Mouse (Mus musculus): Measurements from ENCODE around the gene Rpl27a.

Gene Rpl27a

DNA sequence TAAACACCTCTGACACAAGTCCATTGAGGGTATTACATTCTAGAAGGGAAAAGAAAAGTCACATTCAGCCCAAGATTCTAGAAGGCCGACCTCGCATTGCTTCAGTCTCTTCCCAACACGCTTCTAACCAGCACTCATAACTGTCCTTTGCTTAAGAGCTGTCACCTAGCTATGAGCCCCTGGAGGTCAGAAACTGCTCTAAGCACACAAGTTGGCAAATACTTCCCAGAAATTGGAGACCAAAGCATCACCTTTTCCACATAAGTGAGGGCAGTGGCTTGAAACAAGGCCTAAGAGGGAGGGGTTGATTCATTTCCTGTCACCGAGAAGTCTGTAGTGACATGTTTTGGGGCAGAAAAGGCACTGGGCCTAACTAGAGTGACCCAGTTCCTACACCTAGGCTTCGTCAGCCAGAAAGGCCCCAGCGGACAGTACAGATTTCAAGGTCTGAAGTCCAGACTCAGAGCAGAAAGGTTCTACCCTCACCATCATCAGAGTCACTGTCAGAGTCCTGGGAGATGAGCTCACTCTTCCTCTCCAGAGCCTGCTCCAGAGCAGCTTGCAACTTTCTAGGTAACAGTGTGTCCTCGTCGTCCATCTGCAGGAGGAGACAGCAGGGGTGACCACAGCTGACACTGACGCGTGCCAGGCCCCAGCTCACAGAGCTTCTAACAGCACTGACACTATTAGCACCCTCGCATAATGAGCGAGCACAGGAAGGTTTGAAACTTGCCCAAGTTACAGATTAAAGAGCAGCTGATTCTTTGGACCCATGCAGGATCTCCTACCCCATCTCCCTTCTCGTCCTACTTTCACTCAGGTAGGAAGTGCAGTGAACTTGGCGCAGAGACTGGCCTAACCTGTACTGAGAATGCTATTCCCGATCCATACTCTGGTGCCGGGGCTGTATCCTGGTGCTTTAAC is 7.1 kb downstream of the Rpl27a start:
- DNase-seq: no peak

- DNase-seq: no peak
These were observed 8.6 kb downstream of the Rpl27a start for GRCm38 (mm10) chr7:109527536-109527935.

DNA sequence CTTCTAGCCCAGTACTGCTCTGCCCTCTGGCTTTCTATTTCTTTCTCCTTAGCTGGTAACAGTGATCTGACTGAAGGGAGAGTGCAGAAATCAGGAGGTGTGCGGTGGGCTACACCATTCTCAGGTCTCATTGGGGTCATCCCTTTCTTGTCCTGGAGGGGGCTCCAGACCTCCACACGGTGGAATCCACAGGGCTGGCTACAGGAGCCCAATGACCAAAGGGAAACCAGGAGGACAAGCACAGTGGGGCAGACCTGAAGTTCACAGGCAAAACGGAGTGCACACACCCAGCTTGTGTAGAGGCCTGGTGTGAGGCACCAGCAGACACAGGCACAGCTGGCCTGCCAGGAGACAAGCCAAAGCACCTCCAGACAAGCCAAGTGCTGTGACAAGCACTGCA is 9.4 kb downstream of the Rpl27a start:
- peak; percentile 43 for DNase-seq

DNA sequence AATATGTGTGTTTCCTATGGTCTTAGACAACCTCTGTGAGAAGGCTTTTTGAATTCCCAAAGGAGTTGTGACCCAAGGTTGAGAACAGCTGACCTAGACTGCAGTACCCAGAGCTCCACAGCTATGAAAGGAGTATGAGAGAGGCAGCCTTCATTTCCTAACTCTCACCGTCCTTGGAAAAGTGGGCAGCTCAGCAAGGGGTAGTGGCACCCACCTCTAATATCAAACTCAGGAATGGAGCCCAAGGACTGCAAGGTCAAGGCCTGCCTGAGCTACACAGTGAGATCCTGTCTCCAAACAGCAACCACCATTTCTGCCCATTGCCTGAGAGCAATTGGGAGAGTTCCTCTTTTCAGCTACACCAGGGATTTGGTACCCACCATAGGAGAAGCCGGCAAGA is 10.8 kb downstream of the Rpl27a start:
- DNase-seq: no peak

DNA sequence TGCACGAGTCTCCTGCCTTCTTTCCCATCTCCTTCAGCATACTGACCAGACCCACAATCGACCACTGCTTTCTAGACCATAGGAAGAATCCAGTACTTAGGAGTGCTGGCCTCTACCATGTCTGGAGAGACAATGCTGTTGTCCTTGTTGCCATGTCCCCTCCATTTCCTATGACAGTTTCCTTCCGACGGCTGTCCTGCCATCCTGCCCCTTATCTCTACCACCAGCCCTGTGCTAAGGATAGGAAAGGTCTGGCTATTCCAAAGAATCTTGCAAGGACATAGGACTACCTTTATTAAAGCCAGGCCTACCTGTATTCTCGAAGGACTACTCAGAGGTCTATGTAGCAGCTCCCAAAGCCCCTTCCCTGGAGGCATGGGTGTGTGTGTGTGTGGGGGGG is 12.6 kb downstream of the Rpl27a start:
- no peak for DNase-seq

GRCm38 (mm10) chr7:109532691-109533090 is 13.7 kb downstream of the Rpl27a start:
- no peak for DNase-seq

GRCm38 (mm10) chr7:109533129-109533528 is 14.2 kb downstream of the Rpl27a start:
- no peak for DNase-seq

DNA sequence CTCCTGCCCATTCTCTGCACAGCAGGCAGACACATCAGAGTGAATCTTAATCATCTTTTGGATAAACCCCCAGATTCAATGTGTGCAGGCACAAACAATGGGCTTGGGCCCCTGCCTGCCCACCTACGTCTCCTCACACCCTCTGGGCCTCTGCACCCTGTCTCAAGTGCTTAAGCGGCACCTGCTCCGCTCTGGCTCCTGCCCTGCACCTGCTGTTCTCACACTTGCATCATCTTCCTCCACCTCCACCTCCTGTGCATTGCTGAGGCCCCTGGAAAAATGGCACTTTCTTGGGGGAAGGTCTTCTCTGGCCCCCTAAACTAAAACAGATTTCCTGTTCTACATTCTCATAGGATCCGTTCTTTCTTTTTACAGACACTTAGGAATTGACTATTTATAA is 14.9 kb downstream of the Rpl27a start:
- DNase-seq: no peak

GRCm38 (mm10) chr7:109534921-109535320 is 16.0 kb downstream of the Rpl27a start:
- DNase-seq: no peak

DNA sequence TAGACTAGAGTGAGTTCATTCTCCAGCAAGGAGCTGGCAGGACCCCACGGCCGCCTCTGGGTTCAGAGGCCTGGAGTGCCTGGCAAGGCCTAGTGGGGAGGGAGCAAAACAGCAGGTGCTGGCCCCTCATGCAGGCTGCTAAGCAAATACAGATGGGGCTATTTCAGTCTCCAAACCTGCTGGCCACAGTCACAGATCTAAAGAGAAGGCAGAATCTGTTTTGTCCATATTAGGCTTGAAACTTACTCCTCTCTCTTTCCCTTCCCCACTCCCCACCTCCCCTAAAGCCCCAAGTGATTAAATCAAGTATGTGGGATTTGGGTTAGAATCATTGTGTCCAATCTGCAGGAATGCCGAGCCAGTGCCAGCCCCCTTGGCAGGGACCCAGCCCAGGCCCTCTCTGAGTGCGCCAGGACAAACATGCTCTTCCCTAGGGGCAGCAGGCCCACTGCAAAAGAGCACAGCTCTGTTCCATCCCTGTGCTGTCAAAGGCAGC is 17.6 kb downstream of the Rpl27a start:
- peak; percentile 56 for DNase-seq

- DNase-seq: no peak
These were observed 22.0 kb downstream of the Rpl27a start for GRCm38 (mm10) chr7:109540902-109541301.

DNA sequence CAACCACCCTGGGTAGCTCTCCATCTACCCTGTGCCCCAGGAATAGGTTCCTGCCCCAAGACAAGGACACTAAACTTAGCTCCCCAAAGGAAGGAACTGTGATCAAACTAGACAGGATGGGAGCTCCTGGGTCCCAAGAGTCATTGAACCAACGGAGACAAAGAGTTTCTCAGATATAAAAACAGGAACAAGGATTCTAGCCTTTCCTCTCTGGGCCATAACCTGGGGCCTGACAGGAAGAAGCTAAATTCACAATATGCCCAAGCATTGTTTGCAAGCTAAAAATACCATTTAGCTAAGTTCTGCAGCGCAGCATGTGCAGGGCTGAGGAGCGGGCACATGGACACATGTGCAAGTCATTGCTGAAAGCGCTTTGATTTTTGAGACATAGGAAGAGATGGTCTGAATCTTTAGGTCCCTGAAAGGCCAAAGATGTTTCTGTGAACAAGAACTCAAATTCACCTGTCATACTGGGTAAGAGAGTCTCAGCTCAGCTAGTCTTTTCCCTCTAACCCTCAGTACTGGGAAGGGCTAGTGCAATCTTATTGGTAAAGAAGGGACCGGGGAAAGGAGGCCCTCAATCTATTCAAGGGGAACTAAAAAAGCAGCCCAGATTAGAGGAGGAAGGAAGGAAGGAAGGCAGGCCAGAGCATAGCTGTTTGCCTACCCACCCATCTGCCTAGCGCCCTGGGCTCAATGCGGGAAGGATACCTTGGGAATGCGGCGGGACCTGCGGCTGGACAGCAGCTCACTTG is 22.8 kb downstream of the Rpl27a start:
- no peak for DNase-seq

GRCm38 (mm10) chr7:109542364-109542628 is 23.3 kb downstream of the Rpl27a start:
- DNase-seq: no peak

DNA sequence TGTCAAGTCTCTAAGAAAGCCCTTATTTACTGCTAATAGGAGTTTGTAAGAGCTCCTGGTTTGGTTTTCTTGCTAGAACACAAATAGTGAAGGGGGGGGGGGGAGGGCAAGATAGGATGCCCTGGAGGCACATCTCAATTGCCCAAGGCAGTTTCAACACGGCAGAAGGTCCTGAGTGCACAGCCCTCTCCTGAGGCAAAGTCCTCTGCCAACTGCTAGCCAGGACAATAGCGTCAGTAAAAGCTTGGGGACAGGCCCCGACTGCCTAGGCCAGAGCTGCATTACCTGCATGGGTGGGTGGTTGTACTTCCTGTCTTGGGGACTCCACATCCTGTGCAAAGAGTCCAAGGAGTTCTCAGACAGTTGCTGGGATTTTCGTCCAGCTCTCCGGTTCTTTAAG is 25.8 kb downstream of the Rpl27a start:
- DNase-seq: no peak

DNA sequence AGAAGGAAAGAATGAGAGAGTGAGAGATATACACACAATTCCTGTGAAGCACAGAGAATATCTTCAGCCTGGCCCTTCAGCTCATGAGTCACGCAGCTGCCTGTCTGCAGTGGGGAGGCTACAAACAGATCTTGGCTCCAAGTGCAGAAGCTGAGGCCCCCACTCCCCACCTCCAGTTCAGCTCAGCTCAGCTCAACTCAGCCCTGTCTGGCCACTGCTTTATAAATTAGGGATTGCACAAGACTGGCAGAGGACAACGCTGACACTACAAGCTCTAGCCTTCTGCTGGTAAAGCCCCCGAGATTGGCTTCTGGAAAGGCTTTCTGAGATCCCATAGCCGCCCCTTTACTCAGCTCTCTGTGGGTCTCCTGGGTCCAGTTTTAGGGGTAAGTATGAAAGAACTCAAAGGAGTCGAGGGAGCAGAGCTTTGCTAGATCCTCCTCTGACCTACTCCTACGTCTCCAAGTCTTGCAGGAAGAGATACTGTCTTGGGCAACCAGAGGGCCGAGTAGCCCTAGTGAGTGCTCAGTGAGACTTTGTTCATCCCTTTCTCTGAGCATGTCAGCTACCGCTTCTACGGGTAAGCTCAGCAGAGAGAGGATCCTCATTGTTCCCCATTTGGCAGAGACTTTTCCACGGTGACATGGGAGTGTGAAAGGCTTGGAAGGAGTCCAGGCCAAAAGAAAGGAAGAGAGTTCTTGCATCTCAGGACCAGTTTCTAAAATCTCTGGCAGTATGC is 26.5 kb downstream of the Rpl27a start:
- DNase-seq: no peak

DNA sequence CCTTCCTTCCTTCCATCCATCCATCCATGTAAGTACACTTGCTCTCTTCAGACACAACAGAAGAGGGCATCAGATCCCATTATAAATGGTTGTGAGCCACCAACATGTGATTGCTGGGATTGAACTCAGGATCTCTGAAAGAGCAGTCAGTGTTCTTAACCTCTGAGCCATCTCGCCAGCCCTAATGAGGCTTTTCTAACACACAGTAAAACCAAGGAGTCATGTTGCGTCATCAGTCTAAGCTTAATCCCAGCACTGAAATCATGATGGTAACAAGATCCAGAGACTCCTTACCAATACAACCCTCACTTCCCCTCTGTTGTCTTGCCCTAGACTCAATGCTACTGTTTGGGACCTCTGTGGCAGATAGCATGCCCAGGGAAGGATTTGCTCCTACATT is 27.2 kb downstream of the Rpl27a start:
- DNase-seq: no peak

DNA sequence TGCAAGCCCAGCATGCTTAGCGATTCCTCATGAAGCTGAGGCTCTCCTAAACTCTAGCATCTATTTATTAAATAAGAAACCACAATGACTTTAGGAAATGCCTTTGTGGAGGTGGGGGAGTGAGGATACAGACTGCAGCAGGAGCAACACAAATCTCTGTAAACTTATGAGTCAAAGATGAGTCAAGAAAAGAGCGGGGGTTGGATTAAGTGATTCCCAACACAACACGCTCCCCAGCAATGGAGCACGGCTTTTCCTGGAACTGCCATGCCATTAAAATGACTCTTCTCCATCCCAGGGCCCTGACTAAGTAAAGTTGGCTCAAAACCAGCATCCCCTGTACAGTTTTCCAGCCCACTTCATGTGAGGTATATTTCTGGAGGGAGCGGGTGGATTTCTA is 27.8 kb downstream of the Rpl27a start:
- DNase-seq: no peak

DNA sequence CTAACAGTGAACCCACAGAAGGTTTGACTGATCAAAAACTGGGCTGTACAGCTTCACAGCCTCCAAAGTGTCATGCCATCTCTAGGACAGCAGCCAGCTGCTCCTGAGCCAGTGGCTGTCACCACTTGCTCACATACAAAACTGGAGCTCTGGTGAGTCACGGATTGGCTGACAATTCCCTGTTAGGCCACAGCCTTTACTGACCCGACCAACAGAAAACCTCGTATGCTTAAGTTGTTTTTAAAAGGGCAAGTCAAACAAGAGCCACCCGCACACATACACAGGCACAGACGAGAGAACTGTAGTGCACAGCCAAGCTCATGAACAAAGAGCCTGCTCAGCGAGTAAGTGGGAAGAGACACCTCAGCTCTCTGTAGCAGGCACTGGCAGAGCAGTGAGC is 40.6 kb downstream of the Rpl27a start:
- DNase-seq: no peak

DNA sequence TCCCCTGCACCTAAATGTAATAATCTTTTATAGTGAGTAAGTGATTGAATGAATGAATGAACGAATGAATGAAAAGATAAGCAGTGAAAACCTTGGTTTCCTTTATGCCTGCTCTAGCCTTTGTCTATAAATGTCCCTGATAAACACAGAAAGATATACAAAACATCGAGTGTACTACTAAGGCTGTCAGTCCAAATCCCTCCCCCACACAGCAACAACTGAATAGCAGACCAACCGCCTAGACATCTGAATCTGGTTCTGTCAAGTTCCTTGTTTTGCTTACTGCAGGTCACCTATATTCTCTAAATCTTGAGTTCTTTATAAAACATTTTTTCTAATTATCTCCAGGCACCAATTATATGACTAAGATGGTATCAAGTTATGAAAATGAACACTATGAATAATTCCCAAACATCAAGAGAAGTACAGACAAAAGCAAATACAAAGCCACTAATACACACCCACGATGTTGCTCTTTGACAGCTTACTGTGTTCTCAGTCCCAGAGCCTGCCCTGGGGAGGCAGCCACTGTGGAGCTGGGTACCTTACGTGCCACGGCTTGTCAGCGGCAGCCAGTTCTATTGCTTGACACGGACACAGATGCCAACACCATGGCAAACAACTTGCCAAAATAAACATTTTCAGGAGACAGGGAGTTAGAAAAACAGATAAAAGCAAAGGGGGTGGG is 42.7 kb downstream of the Rpl27a start:
- no peak for DNase-seq

GRCm38 (mm10) chr7:109562154-109562599 is 43.2 kb downstream of the Rpl27a start:
- DNase-seq: no peak

DNA sequence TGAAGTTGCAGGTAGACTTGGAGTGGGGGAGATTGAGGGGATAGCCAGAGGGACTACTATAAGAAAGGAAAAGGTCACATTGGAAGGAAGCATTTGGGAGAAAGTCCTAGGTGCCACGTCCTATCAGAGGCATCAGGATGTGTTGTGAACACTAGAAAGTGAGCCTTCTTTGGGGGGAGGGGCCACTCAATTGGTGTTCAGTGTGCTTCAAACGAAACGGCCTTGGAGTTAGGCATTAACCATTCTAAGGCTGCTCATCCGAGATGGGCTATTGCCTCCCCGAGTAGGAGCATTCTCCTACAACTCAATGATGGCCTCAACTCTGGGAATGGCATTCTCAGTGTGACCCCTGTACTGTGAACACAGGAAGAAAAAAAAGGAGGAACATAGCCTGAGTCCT is 43.7 kb downstream of the Rpl27a start:
- no peak for DNase-seq

DNA sequence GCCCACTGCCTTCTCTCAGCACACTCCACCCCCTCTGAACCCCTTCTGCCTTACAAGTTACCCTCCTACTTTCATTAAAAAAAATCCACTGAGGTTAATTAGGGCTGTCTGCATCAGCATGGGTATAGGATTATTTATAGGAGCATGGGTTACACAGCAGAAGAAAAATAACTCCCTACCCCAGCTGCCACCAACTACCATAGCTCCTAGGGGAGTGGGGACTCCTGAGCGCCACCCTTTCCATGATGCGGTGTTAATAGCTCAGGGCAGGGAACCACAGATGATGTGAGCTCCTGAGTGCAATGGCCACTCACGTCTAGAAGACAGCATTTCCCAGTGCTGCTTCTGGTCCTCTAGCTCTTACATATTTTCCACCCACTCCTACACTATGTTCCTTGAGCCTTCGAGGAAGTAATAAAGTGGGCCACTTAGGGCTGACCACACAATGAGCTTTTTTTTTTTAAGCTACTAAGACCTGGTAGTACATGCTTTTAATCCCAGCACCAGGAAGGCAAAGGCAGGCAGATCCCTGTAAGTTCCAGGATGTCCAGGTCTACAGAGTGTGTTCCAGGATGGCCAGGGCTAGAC is 44.9 kb downstream of the Rpl27a start:
- no peak for DNase-seq

DNA sequence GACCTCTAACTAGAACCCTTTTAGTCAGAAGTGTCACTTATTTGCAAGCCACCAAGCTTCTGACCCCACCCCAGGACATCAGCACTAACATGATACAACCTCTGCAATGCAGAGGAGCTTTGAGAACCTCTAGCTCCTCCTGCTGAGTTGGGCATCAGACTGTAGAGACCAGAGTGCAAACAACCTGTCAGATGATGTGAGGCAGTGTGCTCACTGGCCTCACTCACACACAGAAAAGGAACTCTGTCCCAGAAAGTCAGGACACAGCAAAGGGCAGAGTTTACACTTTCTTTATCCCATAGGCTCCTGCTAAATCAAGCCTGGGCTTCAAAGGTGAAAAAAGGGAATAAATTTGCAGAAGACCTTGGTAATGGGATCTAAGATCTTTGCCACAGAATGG is 47.4 kb downstream of the Rpl27a start:
- DNase-seq: no peak

All from right cerebral cortex, postnatal 14 days (tissue).